Mouse (Mus musculus): ENCODE measurements at regions not wholly inside any gene's neighbourhood (a gene's known extent, or its start where the extent isn't known, plus 50 kb on each side); places are given as distances from the start of the nearest gene placed in this dataset.

DNA sequence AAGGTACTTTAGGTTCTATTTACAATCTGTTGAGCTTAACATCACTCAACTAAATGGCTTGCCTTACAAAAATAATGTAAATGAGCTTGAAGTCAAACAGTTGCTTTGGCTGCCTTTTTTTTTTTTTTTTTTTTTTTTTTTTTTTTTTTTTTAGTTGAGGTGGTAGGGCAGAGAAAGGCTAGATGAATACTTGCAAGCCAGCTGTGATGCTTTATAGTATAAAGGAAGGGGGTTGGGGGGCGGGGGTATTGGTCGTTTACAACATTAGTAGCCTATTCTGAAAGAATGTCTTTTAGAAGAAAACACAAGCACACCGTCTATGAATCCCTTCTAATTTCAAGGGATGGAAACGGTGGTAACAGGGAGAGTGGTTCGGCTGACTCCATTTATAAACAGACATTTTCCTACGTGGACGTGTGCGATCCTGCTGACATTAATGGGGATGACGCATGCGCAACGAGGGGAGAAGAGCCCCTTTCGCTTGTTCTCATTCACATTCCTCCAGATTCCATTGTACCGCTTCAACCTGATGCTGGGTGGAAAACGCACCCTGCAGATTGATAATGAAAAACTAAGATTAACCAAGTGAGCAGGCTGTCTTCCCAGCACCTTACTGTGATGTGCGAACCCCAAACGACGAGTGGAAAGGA lies 2779.2 kb upstream of the Gm7489 start:
- Histone ChIP-seq H3K27ac (ENCODE audit: low read length) (no peak overlapping the region), H3K4me2 (replicated peaks; ENCODE audit: low read depth, low read length) (no peak overlapping the region), H3K27me3 (replicated peaks; ENCODE audit: insufficient read depth, low read length) (no peaks in the 10 kb centered on the region), H3K36me3 (ENCODE audit: insufficient read depth, low read length) (no peaks in the 10 kb centered on the region), H3K9me3 (ENCODE audit: low read length) (no peaks in the 10 kb centered on the region), H3K4me3 (ENCODE audit: low read depth, low read length) (no peak overlapping the region), H3K9ac (replicated peaks; ENCODE audit: low read depth) (no peak overlapping the region), H3K4me1 (ENCODE audit: insufficient read depth, low read depth, low read length) (no peaks in the 10 kb centered on the region)
- TF ChIP-seq CTCF (IDR thresholded peaks at IDR 0.05) (no peak), EP300 (IDR thresholded peaks at IDR 0.05) (no peak)
- DNase-seq (ENCODE audit: low spot score): no peak
- no peak for ATAC-seq
- 70% methylated on average over 17 of the region's 17 CpGs for WGBS

DNA sequence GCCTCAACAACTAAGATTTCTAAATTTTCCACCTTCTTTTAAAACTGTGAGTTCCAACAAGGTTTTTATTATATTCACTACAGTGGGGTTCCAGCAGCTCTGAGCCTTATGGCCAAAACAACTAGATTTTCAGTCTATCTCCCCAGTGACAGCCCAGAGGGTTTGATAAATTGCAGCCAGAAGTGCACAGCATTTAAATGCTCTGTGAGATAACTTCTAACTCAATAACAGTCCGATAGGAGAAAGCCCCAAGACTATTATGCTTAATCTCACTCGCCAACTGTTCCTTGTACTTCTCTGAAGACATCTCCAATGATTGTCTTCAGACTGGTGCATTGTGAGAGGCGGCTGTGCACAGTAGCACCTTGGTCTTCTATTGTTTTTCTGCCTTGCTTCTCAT lies 2774.5 kb upstream of the Gm7489 start:
- Histone ChIP-seq H3K9ac (replicated peaks; ENCODE audit: low read depth) (no peak overlapping the region), H3K4me2 (replicated peaks; ENCODE audit: low read depth, low read length) (no peak overlapping the region), H3K36me3 (ENCODE audit: insufficient read depth, low read length) (no peaks in the 10 kb centered on the region), H3K27me3 (replicated peaks; ENCODE audit: insufficient read depth, low read length) (no peaks in the 10 kb centered on the region), H3K27ac (ENCODE audit: low read length) (no peak overlapping the region), H3K4me1 (ENCODE audit: insufficient read depth, low read depth, low read length) (no peaks in the 10 kb centered on the region), H3K4me3 (ENCODE audit: low read depth, low read length) (no peak overlapping the region), H3K9me3 (ENCODE audit: low read length) (no peaks in the 10 kb centered on the region)
- DNase-seq (ENCODE audit: low spot score) (no peak), ATAC-seq (no peak)
- no peak for TF ChIP-seq CTCF (IDR thresholded peaks at IDR 0.05)
- TF ChIP-seq EP300 (IDR thresholded peaks at IDR 0.05): no peak
- 71% methylated on average over 3 of the region's 3 CpGs for WGBS

DNA sequence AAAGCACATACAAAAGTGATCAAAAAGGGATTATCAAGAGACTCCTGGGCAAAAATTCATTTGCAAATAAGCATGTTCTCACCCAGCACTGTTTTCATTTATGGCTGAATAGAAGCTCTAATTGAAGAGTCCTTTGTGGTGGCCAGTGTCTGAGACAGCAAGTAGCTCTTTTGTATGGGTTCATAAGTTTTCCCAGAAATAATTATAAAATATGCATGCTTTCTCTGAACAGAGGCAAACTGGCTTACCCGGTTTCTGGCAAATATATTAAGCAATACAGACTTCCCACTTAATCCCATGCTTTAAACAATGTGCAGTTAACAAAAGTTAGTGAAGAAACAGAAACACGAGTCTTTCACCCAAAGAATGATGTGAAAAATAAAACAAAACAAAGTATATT lies 2758.8 kb upstream of the Gm7489 start:
- H3K9ac ChIP-seq (replicated peaks; ENCODE audit: low read depth): no peak overlapping the region
- no peak overlapping the region for H3K4me3 ChIP-seq (ENCODE audit: low read depth, low read length)
- no peaks in the 10 kb centered on the region for H3K36me3 ChIP-seq (ENCODE audit: insufficient read depth, low read length)
- no peak overlapping the region for H3K4me2 ChIP-seq (replicated peaks; ENCODE audit: low read depth, low read length)
- ATAC-seq: no peak
- no peaks in the 10 kb centered on the region for H3K9me3 ChIP-seq (ENCODE audit: low read length)
- TF ChIP-seq CTCF (IDR thresholded peaks at IDR 0.05) (no peak), EP300 (IDR thresholded peaks at IDR 0.05) (no peak)
- H3K27ac ChIP-seq (ENCODE audit: low read length): no peak overlapping the region
- DNase-seq (ENCODE audit: low spot score): no peak
- no peaks in the 10 kb centered on the region for H3K4me1 ChIP-seq (ENCODE audit: insufficient read depth, low read depth, low read length)
- H3K27me3 ChIP-seq (replicated peaks; ENCODE audit: insufficient read depth, low read length): no peaks in the 10 kb centered on the region
- WGBS: 52% methylated on average over 2 of the region's 2 CpGs

DNA sequence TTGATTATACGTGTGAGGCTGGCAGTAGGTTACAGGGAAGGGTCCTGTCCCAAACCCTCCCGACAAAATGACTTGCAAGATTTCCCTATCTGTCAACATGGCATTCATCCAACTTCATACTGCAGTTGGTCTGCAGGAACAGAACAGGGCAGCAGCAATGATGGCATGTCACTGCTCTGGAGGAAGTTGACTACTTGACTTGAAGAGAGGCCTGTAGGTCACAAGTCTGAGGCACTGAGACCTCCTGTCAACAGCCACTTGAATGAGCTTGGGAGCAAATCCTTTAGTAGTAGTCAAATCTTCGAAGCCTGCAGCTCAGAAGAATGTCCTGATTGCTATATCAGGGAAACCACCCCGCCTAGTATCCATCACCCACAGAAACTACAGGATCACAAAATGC lies 2753.7 kb upstream of the Gm7489 start:
- 43% methylated on average over 4 of the region's 4 CpGs for WGBS
- H3K4me3 ChIP-seq (ENCODE audit: low read depth, low read length): no peak overlapping the region

DNA sequence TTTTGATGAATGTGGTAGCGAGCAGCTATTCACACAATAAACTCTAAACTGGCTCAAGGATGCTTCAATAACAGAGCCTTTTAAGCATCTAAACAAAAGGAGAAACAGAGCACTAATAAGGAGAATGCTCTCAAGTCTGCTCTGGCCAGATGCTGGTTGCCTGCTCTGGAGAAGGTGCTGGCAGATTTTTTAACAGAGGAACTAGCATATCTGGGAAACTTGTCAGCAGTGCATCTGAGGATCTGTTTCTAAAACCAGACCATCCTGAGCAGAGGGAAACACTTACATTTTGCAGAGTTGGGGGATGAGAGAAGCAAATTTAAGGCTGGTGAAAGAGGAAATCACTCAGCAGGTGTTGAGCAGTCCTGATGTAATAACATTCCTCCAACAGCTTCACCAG lies 2748.6 kb upstream of the Gm7489 start:
- H3K4me3 ChIP-seq (ENCODE audit: low read depth, low read length): no peak overlapping the region
- TF ChIP-seq EP300 (IDR thresholded peaks at IDR 0.05) (no peak), CTCF (IDR thresholded peaks at IDR 0.05) (no peak)
- DNase-seq (ENCODE audit: low spot score): no peak
- H3K36me3 ChIP-seq (ENCODE audit: insufficient read depth, low read length): no peaks in the 10 kb centered on the region
- H3K4me1 ChIP-seq (ENCODE audit: insufficient read depth, low read depth, low read length): no peaks in the 10 kb centered on the region
- no peak overlapping the region for H3K9ac ChIP-seq (replicated peaks; ENCODE audit: low read depth)
- H3K4me2 ChIP-seq (replicated peaks; ENCODE audit: low read depth, low read length): no peak overlapping the region
- H3K9me3 ChIP-seq (ENCODE audit: low read length): no peaks in the 10 kb centered on the region
- no peaks in the 10 kb centered on the region for H3K27me3 ChIP-seq (replicated peaks; ENCODE audit: insufficient read depth, low read length)
- no peak overlapping the region for H3K27ac ChIP-seq (ENCODE audit: low read length)
- 72% methylated on average over 1 of the region's 1 CpGs for WGBS
- no peak for ATAC-seq

More for the DNA sequence above, 2753.7 kb upstream of the Gm7489 start:
- no peak overlapping the region for H3K4me2 ChIP-seq (replicated peaks; ENCODE audit: low read depth, low read length)
- H3K4me1 ChIP-seq (ENCODE audit: insufficient read depth, low read depth, low read length): no peaks in the 10 kb centered on the region
- no peak overlapping the region for H3K9ac ChIP-seq (replicated peaks; ENCODE audit: low read depth)
- H3K36me3 ChIP-seq (ENCODE audit: insufficient read depth, low read length): no peaks in the 10 kb centered on the region
- no peak overlapping the region for H3K27ac ChIP-seq (ENCODE audit: low read length)
- DNase-seq (ENCODE audit: low spot score): no peak
- no peaks in the 10 kb centered on the region for H3K27me3 ChIP-seq (replicated peaks; ENCODE audit: insufficient read depth, low read length)
- TF ChIP-seq EP300 (IDR thresholded peaks at IDR 0.05) (no peak), CTCF (IDR thresholded peaks at IDR 0.05) (no peak)
- ATAC-seq: no peak
- no peaks in the 10 kb centered on the region for H3K9me3 ChIP-seq (ENCODE audit: low read length)

DNA sequence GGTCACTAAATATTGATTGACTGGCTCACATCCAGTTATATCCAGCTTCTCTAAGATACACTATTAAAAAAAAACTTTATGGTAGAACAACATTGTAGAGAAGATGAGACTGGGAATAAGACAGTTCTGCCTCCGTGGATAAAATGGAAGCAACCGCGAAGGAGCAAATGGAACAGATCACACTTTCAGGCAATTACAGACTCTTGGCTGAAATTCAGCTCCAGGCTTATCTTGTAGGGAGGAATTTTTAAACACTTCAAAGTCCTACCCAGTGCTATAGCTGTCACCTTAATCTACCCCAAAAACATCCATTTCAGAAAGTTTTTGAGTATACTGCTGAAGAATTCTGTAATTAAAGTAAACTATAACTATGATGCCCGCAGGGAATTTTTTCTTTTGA lies 2745.2 kb upstream of the Gm7489 start:
- Histone ChIP-seq H3K9ac (replicated peaks; ENCODE audit: low read depth) (no peak overlapping the region), H3K27ac (ENCODE audit: low read length) (no peak overlapping the region), H3K4me1 (ENCODE audit: insufficient read depth, low read depth, low read length) (no peaks in the 10 kb centered on the region), H3K4me3 (ENCODE audit: low read depth, low read length) (no peak overlapping the region), H3K27me3 (replicated peaks; ENCODE audit: insufficient read depth, low read length) (no peaks in the 10 kb centered on the region), H3K4me2 (replicated peaks; ENCODE audit: low read depth, low read length) (no peak overlapping the region), H3K9me3 (ENCODE audit: low read length) (no peaks in the 10 kb centered on the region), H3K36me3 (ENCODE audit: insufficient read depth, low read length) (no peaks in the 10 kb centered on the region)
- TF ChIP-seq EP300 (IDR thresholded peaks at IDR 0.05) (no peak), CTCF (IDR thresholded peaks at IDR 0.05) (no peak)
- ATAC-seq (no peak), DNase-seq (ENCODE audit: low spot score) (no peak)
- WGBS: 26% methylated on average over 4 of the region's 4 CpGs

Measured in lung, postnatal 0 days (tissue).